Mouse (Mus musculus) neural tube, embryonic 11.5 days (tissue): Measurements from ENCODE around the gene Rftn1. TPM values are rescaled to one million over a fixed set of nuclear protein-coding genes. Genes with fewer than 3 reads are reported as not detected.

Experiments used
- ATAC-seq: fragments of 200-750 bp; cut with Nextera tagmentation; 2 replicates; pipeline ENCODE4 v1.8.0; 2017; ENCODE audit warnings: moderate number of reproducible peaks, mild to moderate bottlenecking, moderate TSS enrichment, moderate library complexity; ENCODE audit not compliant: insufficient read depth, low FRiP score, low TSS enrichment
- DNase-seq: peaks from one replicate; pipeline ENCODE4 v3.0.0-alpha.2; 2015; ENCODE audit warnings: low spot score
- H3K27ac ChIP-seq: fragments of 300-500 bp; sonication (generic); 2 replicates; pipeline ENCODE4 v1.5.1; 2014; ENCODE audit warnings: low read depth, mild to moderate bottlenecking, low read length
- H3K27me3 ChIP-seq: fragments of 300-500 bp; sonication (generic); 2 replicates; pipeline ENCODE4 v1.6.1; 2014; ENCODE audit warnings: mild to moderate bottlenecking, low read length, mixed read lengths; ENCODE audit not compliant: control insufficient read depth, insufficient read depth
- H3K36me3 ChIP-seq: fragments of 300-500 bp; sonication (generic); 2 replicates; pipeline ENCODE4 v1.6.1; 2014; ENCODE audit warnings: mild to moderate bottlenecking, low read length, moderate library complexity, mixed read lengths; ENCODE audit not compliant: control insufficient read depth, insufficient read depth
- H3K4me1 ChIP-seq: fragments of 300-500 bp; sonication (generic); 2 replicates; pipeline ENCODE4 v1.6.1; 2014; ENCODE audit warnings: low read length, mixed read lengths; ENCODE audit not compliant: control insufficient read depth, insufficient read depth
- H3K4me2 ChIP-seq: fragments of 300-500 bp; sonication (generic); 2 replicates; pipeline ENCODE4 v1.6.1; 2014; ENCODE audit warnings: low read depth, mild to moderate bottlenecking, moderate library complexity
- H3K4me3 ChIP-seq: fragments of 300-500 bp; sonication (generic); 2 replicates; pipeline ENCODE4 v1.5.1; 2014; ENCODE audit warnings: low read depth, low read length
- H3K9ac ChIP-seq: fragments of 300-500 bp; sonication (generic); 2 replicates; pipeline ENCODE4 v1.6.1; 2014; ENCODE audit warnings: mild to moderate bottlenecking, low read length
- H3K9me3 ChIP-seq: fragments of 300-500 bp; sonication (generic); 2 replicates; pipeline ENCODE4 v1.6.1; 2016; ENCODE audit warnings: low read length; ENCODE audit not compliant: control insufficient read depth
- WGBS: fragments of 180-500 bp; shearing (Covaris S2); extraction: QIAGEN DNeasy Blood & Tissue Kit; methylation state at CpG from one replicate; pipeline ENCODE4 v1.1.7; 2014; 5-methylcytosine and 5-hydroxymethylcytosine counted together
- polyA plus RNA-seq: library from polyadenylated mRNA; unstranded; fragments of >200 nt; fragmentation: Nextera tagmentation; extraction: Ambion mirVana; gene quantifications from 2 replicates; pipeline ENCODE4 v1.2.1, GENCODE M21; 2014

Gene Rftn1
- polyA plus RNA-seq, 1 experiment from 2014 or later: 6.9 TPM

DNA sequence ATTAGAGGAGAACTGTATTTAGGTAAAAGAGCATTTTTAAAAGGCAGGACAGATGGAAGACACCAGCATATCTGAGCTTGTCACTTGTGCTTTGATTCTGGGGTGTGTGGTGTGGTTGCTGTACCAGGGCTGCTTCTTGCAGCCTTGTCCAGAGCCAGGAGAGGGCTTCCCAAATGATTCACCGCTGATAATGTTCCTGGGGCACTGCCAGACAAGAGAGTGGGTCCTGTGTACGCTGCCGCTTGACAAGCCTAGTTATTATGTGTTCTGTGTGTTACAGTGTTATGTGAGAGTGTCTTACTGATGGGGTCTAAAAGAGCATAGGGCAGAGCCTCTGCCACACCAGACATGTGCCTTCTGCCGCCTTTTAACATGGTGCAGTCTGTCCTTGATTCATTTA lies 153.1 kb downstream of the Rftn1 start:
- H3K27ac ChIP-seq: no peak overlapping the region
- ATAC-seq (no peak), DNase-seq (no peak)
- H3K4me2 ChIP-seq: no peak overlapping the region
- no peak overlapping the region for H3K4me3 ChIP-seq
- WGBS: 93% methylated on average over 4 of the region's 4 CpGs
- H3K9ac ChIP-seq: no peak overlapping the region
- no peaks in the 10 kb centered on the region for H3K36me3 ChIP-seq
- no peaks in the 10 kb centered on the region for H3K27me3 ChIP-seq
- H3K4me1 ChIP-seq: no peaks in the 10 kb centered on the region
- no peaks in the 10 kb centered on the region for H3K9me3 ChIP-seq

DNA sequence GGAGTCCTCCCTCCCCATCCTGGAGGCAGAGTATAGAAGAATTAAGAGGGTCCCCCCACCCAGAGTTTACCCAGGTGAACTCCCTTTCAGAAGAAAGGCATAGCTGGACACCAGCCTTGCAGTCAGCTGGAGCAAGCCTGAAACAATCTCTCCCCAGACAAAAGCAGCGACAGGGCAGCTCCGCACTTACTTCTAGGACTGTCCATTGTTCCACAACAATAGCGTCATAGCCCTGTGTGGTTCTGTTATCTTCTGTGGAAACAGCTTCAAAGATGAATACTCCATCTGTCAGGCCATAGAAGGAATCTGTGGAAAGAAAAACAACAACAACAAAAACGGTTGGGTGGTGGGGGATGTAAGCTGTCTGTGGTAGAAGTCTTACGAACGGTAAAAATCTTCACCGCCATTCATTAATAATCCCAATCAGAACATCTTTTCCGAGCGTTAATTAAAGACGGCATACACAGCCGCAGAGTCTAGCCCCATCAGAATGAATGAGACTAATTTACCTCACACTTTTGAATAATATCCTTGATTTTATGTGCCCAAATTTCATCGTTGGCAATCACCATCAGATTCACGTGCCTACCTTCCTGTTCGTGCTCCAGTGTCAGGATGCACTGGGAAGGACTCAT lies 153.6 kb downstream of the Rftn1 start:
- no peaks in the 10 kb centered on the region for H3K36me3 ChIP-seq
- H3K27me3 ChIP-seq: no peaks in the 10 kb centered on the region
- no peak overlapping the region for H3K4me3 ChIP-seq
- 73% methylated on average over 14 of the region's 14 CpGs for WGBS
- H3K4me1 ChIP-seq: no peaks in the 10 kb centered on the region
- no peaks in the 10 kb centered on the region for H3K9me3 ChIP-seq
- DNase-seq: no peak
- H3K27ac ChIP-seq: no peak overlapping the region
- no peak overlapping the region for H3K9ac ChIP-seq
- no peak for ATAC-seq
- no peak overlapping the region for H3K4me2 ChIP-seq

DNA sequence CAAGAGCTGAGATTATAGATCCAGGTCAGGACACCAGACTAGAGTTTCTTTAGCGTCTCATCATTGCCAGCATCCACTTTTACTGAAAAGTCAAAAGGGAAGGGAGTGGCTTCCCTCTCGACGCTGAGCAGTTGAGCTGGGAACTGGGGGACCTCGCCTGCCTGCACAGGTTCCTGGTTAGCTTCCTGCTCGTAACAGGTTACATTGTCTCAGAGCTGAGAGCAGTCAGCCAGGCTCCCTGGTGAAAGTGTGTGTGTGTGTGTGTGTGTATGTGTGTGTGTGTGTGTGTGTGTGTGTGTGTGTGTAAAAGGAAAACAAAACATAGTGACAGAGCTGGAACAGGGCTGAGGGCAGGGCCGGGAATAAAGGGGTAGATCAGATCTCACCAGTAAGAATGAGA lies 156.8 kb downstream of the Rftn1 start:
- no peak overlapping the region for H3K4me3 ChIP-seq
- 88% methylated on average over 6 of the region's 6 CpGs for WGBS
- ATAC-seq: no peak
- H3K36me3 ChIP-seq: no peaks in the 10 kb centered on the region
- H3K9ac ChIP-seq: no peak overlapping the region
- H3K4me1 ChIP-seq: no peaks in the 10 kb centered on the region
- no peak overlapping the region for H3K27ac ChIP-seq
- no peaks in the 10 kb centered on the region for H3K9me3 ChIP-seq
- no peak for DNase-seq
- H3K27me3 ChIP-seq: no peaks in the 10 kb centered on the region
- H3K4me2 ChIP-seq: no peak overlapping the region

DNA sequence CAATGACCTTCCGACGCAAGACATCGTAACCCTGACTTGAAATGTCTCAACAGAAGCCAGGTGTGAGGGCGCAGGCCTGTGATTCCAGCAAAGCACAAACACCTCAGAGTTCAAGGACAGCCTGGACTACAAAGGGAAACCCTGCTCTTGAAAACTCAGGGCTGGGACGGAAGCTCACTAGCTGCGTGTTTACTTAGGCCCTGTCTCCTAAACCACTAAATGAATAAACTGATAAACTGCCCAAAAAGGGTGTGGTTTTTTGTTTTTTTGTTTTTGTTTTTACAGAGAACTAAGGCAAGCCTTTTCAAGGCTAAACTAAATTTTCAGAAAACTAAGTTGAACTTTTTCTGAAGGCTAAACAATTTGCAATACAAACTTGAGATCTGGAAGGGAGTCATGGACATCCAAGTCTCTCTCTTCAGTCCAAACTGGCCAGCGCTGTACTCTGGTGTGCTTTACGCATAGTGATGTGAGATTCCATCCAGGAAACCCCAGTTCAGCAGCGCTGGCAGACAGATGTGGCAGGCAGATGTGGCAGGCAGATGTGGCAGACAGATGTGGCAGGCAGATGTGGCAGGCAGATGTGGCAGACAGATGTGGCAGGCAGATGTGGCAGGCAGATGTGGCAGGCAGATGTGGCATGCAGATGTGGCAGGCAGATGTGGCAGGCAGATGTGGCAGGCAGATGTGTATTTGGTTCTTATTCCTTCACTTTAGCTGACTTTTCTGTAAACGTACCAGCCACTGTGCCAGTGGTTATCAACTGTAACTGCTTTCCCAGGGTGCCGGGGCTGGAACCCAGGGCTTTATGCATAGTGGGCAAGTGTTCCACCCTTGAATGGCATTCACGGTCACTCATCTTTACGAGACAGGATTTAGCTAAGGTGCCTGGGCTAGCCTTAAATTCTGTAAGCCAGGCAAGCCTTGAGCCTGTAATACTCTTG lies 158.7 kb downstream of the Rftn1 start:
- Histone ChIP-seq H3K36me3 (no peaks in the 10 kb centered on the region), H3K27me3 (no peaks in the 10 kb centered on the region), H3K9ac (no peak overlapping the region), H3K4me1 (no peaks in the 10 kb centered on the region), H3K4me3 (no peak overlapping the region), H3K4me2 (no peak overlapping the region), H3K9me3 (no peaks in the 10 kb centered on the region), H3K27ac (no peak overlapping the region)
- WGBS: 88% methylated on average over 13 of the region's 13 CpGs
- DNase-seq (no peak), ATAC-seq (no peak)

DNA sequence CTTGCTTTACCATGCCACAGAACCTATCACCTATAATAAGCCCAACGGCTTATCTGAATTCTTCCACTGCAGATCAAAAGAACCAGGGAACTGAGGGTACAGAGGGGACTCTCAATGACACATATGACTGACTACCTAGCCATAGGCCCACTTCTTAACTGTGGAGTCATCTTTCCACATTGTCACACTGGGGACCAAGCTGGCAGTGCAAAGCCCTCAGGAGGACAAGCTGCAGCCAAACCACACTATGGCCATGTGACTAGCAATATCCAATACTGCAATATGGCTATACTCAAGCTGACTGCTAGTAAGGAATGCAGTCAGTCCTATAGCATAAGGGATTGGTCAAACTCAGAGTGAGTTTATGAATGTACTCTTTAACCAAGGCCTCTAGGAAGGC lies 164.8 kb downstream of the Rftn1 start:
- DNase-seq (no peak), ATAC-seq (no peak)
- Histone ChIP-seq H3K27ac (no peak overlapping the region), H3K9me3 (no peaks in the 10 kb centered on the region), H3K9ac (no peak overlapping the region), H3K4me2 (no peak overlapping the region), H3K27me3 (no peaks in the 10 kb centered on the region), H3K36me3 (no peaks in the 10 kb centered on the region), H3K4me3 (no peak overlapping the region), H3K4me1 (peaks cover 8% of the 10 kb centered on the region)
- 95% methylated on average over 1 of the region's 1 CpGs for WGBS

DNA sequence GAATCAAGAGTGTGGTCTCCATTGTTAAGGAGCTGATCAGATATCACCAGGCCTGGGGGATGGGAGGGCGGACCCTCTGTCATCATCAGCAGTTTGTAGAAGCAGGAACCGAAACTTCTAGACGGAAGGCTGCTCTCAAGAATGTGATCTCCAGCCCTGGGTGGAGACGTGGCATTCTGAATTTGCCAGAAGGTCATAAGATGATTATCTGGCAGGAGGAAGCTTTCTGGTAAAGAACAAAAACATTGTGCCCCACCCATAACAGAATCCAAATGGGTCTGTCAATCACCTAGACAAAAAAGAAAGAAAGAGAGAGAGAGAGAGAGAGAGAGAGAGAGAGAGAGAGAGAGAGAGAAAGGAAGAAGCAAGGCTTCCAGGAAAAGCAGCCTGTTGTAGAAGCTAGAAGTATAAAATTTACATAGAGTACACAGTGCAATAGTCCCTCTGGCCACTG lies 165.3 kb downstream of the Rftn1 start:
- WGBS: 73% methylated on average over 4 of the region's 4 CpGs
- Histone ChIP-seq H3K4me2 (no peak overlapping the region), H3K27me3 (no peaks in the 10 kb centered on the region), H3K4me3 (no peak overlapping the region), H3K36me3 (no peaks in the 10 kb centered on the region; the same call in 1 of the 2 replicates), H3K4me1 (peaks cover 12% of the 10 kb centered on the region), H3K9me3 (no peaks in the 10 kb centered on the region), H3K9ac (no peak overlapping the region), H3K27ac (no peak overlapping the region)
- ATAC-seq (no peak), DNase-seq (no peak)

DNA sequence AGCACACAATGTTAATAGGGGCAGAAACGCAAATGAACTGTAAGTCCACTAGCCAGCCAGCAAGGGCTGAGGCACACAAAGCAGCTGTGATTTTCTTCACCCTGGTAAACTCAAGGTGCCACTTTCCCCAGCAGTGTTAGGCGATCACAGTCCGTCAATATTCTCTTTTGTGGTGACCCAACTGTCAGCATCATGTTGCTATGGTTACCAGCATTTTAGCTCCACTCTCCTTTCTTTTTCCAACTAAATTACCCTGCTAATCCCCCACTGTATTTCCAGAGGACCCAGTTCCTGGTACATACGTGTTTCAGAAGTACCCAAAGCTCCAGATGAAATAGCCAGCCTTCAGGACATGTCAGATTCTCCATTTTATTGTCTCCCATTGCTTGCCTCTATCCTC lies 169.1 kb downstream of the Rftn1 start:
- ATAC-seq: no peak
- H3K27ac ChIP-seq: no peak overlapping the region
- H3K4me3 ChIP-seq: no peak overlapping the region
- H3K4me2 ChIP-seq: no peak overlapping the region
- no peak overlapping the region for H3K9ac ChIP-seq
- H3K27me3 ChIP-seq: no peaks in the 10 kb centered on the region
- H3K36me3 ChIP-seq: no peaks in the 10 kb centered on the region; the same call in 1 of the 2 replicates
- DNase-seq: no peak
- peaks cover 20% of the 10 kb centered on the region for H3K4me1 ChIP-seq
- 33% methylated on average over 4 of the region's 4 CpGs for WGBS
- no peaks in the 10 kb centered on the region for H3K9me3 ChIP-seq

DNA sequence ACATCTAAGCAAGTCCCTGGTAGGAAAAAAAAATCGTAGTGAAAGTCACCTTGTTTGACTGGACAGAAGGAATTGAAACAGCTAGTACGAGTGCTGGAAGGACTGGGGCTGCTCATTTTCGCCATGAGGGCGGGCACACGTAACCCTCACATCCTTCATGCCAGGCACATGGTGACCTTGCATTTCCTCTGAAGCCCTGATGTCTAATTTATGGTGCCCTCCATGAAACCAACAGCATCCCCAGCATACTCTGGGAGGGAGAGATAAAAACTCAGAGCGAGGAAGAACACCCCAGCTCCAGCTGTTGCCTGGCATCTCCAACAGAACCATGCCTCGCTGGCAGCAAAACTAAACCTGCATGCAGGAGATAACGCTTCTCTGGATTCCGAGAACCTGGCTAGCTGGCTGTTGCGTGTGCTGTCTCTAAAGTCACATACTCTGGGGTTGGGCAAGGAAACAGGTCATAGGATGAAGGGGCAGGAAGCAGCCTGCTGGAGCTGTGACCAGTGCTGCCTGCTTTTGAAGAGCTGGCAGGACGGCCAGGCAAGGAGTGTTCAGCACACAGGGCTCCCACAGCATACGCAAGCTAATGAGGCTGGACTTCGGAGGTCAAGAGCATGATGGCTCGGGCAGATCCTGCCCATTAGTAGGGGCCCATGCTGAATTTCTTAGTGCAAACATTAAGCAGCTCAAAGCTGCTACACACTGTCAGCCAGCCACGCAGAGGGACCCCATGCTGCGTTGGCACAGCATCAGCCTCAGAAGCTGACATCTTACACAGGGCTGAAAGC lies 170.1 kb downstream of the Rftn1 start:
- H3K36me3 ChIP-seq: no peaks in the 10 kb centered on the region; the same call in 1 of the 2 replicates
- no peaks in the 10 kb centered on the region for H3K9me3 ChIP-seq
- H3K4me3 ChIP-seq: no peak overlapping the region
- no peak overlapping the region for H3K27ac ChIP-seq
- H3K4me2 ChIP-seq: no peak overlapping the region
- no peak overlapping the region for H3K9ac ChIP-seq
- H3K27me3 ChIP-seq: no peaks in the 10 kb centered on the region
- 60% methylated on average over 16 of the region's 16 CpGs for WGBS
- ATAC-seq (peak; percentile 35; the same call in 1 of the 2 replicates), DNase-seq (peak; percentile 38)
- H3K4me1 ChIP-seq: peaks cover 20% of the 10 kb centered on the region
